Comparison of ENCODE assay signal across 9 mouse cellular contexts in genomic region chr7:126822741-126823140, GRCm38 (mm10). TPM values are rescaled to one million over a fixed set of nuclear protein-coding genes. Genes with fewer than 3 reads are reported as not detected.
A peak's percentile ranks its signal among the peaks of the same experiment; 100 is the strongest.
DNase-seq lines count a peak whose midpoint lies in the region; ATAC-seq lines count a peak whose summit lies in the region.
"Had no signal": no experiment of that assay in that cellular context is flagged by ENCODE, and none has a peak within 500 bp of the region (broad histone marks: within the 10 kb centered on the region; RNA-seq: fewer than 3 reads in every experiment).

No protein-coding gene starts in this region.

- peak overlapping the region; percentile 33 for H3K4me3 ChIP-seq in heart, embryonic 12.5 days

- 0 out of 2 replicates have a peak overlapping the region, but pooled peaks have one; percentile 2 for H3K9ac ChIP-seq in heart, embryonic 12.5 days

- H3K36me3 ChIP-seq in heart, embryonic 12.5 days = no peaks in the 10 kb centered on the region

- H3K9me3 ChIP-seq in heart, embryonic 12.5 days (replicated peaks) = no peaks in the 10 kb centered on the region

- no peak overlapping the region for H3K27ac ChIP-seq in heart, embryonic 12.5 days (ENCODE audit: poor library complexity, severe bottlenecking)

- H3K27me3 ChIP-seq in heart, embryonic 12.5 days (replicated peaks) = peaks cover 53% of the 10 kb centered on the region

- H3K4me2 ChIP-seq in heart, embryonic 12.5 days = peak overlapping the region; percentile 64

- peak; percentile 13 for DNase-seq in kidney, adult 18-20 months
- DNase-seq in kidney, postnatal 10 days = no peak
- DNase-seq in cerebellum, adult 9-10 months = peak; percentile 67
- peak; percentile 56 for DNase-seq in lung, postnatal 36 days
- no peak for DNase-seq in left cerebral cortex, adult 8-10 months (ENCODE audit: low spot score in 2 of 2)

- WGBS in heart, embryonic 12.5 days = 6% methylated on average over 9 of the region's 9 CpGs

- no peak for ATAC-seq in heart, embryonic 12.5 days (ENCODE audit: insufficient number of reproducible peaks, low FRiP score)
- ATAC-seq in CD4-positive, CD25-positive, alpha-beta regulatory T cell, adult 4 months = no peak
- no peak for ATAC-seq in monocyte, adult 5-6 weeks (replicated peaks; ENCODE audit: insufficient number of reproducible peaks, low FRiP score, low TSS enrichment, poor library complexity, severe bottlenecking)

- H3K4me1 ChIP-seq in heart, embryonic 12.5 days (replicated peaks) = peaks cover 15% of the 10 kb centered on the region

RNA-seq across cellular contexts. Expression of gene 4930451I11Rik, which starts 8.7 kb away (rescaled TPM):
- not detected in 2 replicates for polyA plus RNA-seq in heart, embryonic 12.5 days (2016; fragmentation: Nextera tagmentation; extraction: Ambion mirVana)
- 1 to 10 TPM in 1 of 4 experiments, not detected in 3; 2.3 TPM for total RNA-seq in left cerebral cortex, adult 8-10 months (2022)
- polyA plus RNA-seq in CD4-positive, CD25-positive, alpha-beta regulatory T cell, adult 4 months (2017; shearing (Covaris generic)) = not detected
- total RNA-seq in monocyte, adult 5-6 weeks (2017) = not detected in 3 replicates
- total RNA-seq: ES-E14 had no signal

RNA-seq across cellular contexts. Expression of gene Doc2a, which starts 24.5 kb away (rescaled TPM):
- not detected in 2 replicates for polyA plus RNA-seq in heart, embryonic 12.5 days (2016; fragmentation: Nextera tagmentation; extraction: Ambion mirVana)
- 10 to 100 TPM; 45.6 to 57.5 (median 53.5) TPM for total RNA-seq in left cerebral cortex, adult 8-10 months (2022)
- polyA plus RNA-seq in CD4-positive, CD25-positive, alpha-beta regulatory T cell, adult 4 months (2017; shearing (Covaris generic)) = not detected
- not detected in 3 replicates for total RNA-seq in monocyte, adult 5-6 weeks (2017)

RNA-seq across cellular contexts. Expression of gene Fam57b, which starts 25.3 kb away (rescaled TPM):
- polyA plus RNA-seq in heart, embryonic 12.5 days (2016; fragmentation: Nextera tagmentation; extraction: Ambion mirVana) = 0.17 and 0.45 TPM in 2 replicates
- 10 to 100 TPM; 58.1 to 63.4 (median 59.6) TPM for total RNA-seq in left cerebral cortex, adult 8-10 months (2022)
- polyA plus RNA-seq in CD4-positive, CD25-positive, alpha-beta regulatory T cell, adult 4 months (2017; shearing (Covaris generic)) = not detected
- total RNA-seq in monocyte, adult 5-6 weeks (2017) = 12.6 TPM in 1 of 3 replicates, not detected in the others

RNA-seq across cellular contexts. Expression of gene Ppp4c, which starts 30.4 kb away (rescaled TPM):
- 181 and 192 TPM in 2 replicates for polyA plus RNA-seq in heart, embryonic 12.5 days (2016; fragmentation: Nextera tagmentation; extraction: Ambion mirVana)
- 10 to 100 TPM; 48.2 to 56.0 (median 51.2) TPM for total RNA-seq in left cerebral cortex, adult 8-10 months (2022)
- polyA plus RNA-seq in CD4-positive, CD25-positive, alpha-beta regulatory T cell, adult 4 months (2017; shearing (Covaris generic)) = 100 to 1,000 TPM; 139 to 140 TPM
- total RNA-seq in monocyte, adult 5-6 weeks (2017) = 235 to 253 TPM (median 240 TPM) in 3 replicates

RNA-seq across cellular contexts. Expression of gene Hirip3, which starts 39.0 kb away (rescaled TPM):
- 18.0 and 22.5 TPM in 2 replicates for polyA plus RNA-seq in heart, embryonic 12.5 days (2016; fragmentation: Nextera tagmentation; extraction: Ambion mirVana)
- 10 to 100 TPM; 32.6 to 47.7 (median 40.7) TPM for total RNA-seq in left cerebral cortex, adult 8-10 months (2022)
- 10 to 100 TPM; 12.7 to 20.6 TPM for polyA plus RNA-seq in CD4-positive, CD25-positive, alpha-beta regulatory T cell, adult 4 months (2017; shearing (Covaris generic))
- 11.0 to 39.0 TPM (median 11.8 TPM) in 3 replicates for total RNA-seq in monocyte, adult 5-6 weeks (2017)

Comparison
In these comparisons a context has a peak if more than half of its experiments do, and no peak if none do; other contexts are left out.
1. DNase-seq: peak in kidney, adult 18-20 months (single experiment), cerebellum, adult 9-10 months (single experiment) and lung, postnatal 36 days (single experiment); none in kidney, postnatal 10 days (single experiment) and left cerebral cortex, adult 8-10 months (0 of 2).
2. RNA of gene Doc2a, which starts 24.5 kb away (total RNA-seq): 45.6 to 57.5 TPM in left cerebral cortex, adult 8-10 months; not detected in monocyte, adult 5-6 weeks; every median in the first group is over 10 times any median in the second.